Mouse (Mus musculus): Measurements from ENCODE around the gene Siglecg.
"Not testable (repeated sequence)": the region's sequence is repeated elsewhere in the genome, so short reads cannot be mapped to it uniquely, and the experiment has no call there.

Siglecg gene

DNA sequence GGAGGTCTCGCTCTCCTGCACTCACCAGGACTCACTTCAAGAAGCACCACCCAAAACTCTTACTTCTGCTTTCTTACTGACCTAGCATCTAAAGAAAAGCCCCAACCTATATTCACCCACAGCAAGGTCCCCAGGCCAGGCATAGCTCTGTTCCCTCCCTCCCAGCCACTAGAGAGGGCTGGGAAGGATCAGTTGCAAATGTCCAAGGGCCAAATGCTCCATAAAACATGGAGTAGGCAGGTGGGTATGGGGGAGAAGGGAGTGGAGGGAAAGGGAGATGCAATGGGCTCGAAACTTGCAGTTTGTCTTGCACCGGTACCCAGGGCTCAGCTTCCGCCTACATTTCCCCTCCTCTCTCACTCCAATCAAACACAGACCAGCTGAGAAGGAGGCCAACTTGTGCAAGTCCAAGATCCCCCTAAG, at the start of gene Siglecg:
Gene Siglecg, plus strand, starts transcription at position 74 of the 423 bp plus-strand sequence.
- no peak for DNase-seq

DNA sequence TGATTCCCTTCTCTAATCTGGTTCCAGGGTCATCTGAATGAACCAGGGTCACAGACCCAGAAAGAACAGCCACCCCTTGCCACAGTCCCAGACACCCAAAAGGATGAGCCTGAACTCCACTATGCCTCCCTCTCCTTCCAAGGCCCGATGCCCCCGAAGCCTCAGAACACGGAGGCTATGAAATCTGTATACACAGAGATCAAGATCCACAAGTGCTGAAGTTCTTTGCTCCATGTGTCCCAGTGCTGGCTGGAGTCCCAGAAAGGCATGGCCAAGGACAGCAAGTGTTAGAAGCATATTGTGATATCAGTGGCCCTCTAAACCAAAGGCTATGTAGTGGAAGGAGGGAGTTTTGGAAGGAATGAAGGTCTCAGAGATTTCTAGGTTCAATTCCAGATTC, 49.4 kb upstream of the Siglecg start:
- DNase-seq = no peak

DNA sequence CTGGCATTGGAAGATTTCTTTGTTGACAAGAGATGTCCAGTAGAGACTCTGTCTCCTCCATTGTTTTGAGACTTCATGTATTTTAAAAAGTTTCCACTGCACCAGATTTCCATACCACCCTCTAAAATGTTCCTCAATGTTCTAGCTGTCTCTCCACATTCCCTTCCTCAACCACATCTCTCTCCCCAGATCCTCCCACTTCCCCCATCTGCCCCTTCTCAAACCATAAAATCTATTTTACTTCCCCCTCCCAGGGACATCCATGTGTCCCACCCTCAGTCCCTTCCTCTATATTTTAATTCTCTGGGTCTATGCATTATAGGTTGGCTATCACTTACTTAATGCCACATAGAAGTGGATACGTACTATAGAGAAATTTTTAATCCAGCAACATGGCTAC, 46.6 kb upstream of the Siglecg start:
- no peak for DNase-seq

DNA sequence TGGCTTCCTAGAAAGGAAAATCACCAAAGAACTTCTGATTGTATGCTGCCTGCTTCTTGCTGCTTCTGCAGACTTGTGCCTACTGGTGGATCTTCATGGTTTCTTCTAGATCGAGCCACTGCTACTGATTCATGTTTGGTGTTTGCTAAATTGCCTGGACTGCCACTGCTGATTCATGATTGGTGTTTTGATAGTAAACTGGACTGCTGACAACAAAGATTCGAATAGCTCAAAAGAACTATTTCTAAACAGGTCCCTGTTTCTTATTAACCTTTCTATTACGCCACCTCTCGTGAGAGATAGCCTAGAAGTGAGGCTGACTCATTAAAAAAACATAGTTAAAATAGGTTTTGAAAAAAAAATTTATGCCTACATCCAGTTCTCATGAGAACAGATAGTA, 46.0 kb upstream of the Siglecg start:
- no peak for DNase-seq

GRCm38 (mm10) chr7:43378226-43378625, 29.8 kb upstream of the Siglecg start:
- peak; percentile 14 for DNase-seq

- no peak for DNase-seq
These were observed 15.5 kb upstream of the Siglecg start for GRCm38 (mm10) chr7:43392349-43393121.

DNA sequence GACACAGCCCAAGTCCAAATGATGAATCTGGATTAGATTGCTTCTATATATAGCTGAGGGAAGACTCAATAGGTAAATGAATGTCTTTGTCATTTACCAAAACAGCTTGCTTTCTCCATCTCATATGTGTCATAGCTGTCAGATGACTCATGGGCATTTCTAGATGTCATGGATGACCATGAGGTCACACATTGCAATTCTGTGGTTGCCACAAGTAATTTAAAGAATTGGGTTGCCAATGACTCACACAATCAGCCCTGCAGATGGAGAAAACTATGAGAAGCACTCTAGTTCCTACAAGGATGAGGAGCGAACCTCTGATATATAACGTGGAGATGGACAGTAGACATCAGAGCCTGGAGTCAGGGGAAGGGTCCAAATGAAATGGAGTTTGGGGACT, 8.5 kb upstream of the Siglecg start:
- no peak for DNase-seq

- no peak for DNase-seq
These were observed 5.3 kb upstream of the Siglecg start for GRCm38 (mm10) chr7:43402718-43403117.

GRCm38 (mm10) chr7:43407573-43407972, 431 bp upstream of the Siglecg start:
- DNase-seq = no peak

DNA sequence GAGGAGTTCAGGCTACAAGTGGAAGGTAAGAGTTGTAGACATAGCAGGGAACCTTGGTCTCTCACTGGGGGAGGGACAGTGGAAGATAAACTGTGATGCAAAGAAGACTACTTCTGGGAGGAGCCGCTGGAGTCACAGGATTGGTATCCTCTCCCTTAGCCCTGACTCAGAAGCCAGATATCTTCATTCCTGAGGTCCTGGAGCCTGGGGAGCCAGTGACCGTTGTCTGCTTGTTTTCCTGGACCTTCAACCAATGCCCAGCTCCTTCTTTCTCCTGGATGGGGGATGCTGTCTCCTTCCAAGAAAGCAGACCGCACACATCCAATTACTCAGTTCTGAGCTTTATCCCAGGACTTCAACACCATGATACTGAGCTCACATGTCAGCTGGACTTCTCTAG, 1.1 kb downstream of the Siglecg start:
- no peak for DNase-seq

DNA sequence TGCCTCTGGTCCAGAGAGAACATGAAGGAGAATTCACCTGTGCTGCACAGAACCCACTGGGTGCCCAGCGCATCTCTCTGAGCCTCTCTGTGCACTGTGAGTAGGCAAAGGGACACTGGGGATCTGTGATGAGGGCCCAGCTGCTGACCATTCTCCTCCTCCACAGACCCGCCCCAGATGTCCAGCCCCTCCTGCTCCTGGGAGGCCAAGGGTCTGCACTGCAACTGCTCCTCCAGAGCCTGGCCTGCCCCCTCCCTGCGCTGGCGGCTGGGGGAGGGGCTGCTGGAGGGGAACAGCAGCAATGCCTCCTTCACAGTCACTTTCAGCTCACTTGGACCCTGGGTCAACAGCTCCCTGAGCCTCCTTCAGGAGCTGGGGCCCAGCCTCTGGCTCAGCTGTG, 3.7 kb downstream of the Siglecg start:
- DNase-seq = not testable (repeated sequence)

DNA sequence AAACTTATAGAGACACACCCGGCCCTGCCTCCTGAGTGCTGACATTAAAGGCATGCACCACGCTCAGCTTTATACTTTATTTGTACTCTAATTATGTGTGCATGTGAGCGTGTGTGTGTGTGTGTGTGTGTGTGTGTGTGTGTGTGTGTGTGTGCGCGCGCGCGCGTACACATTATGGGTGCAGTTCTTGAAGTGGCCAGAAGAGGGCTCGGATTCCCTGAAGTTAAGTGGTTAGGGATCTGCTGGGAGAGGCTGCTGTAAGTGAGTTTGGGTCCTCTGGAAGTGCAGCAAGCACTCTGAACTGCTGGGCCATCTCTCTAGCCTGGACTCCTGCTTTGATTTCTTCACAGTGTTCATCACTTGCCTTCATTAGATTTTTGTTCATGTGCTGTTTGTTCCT, 9.3 kb downstream of the Siglecg start:
- no peak for DNase-seq

- DNase-seq = peak; percentile 88
These were observed 15.1 kb downstream of the Siglecg start for GRCm38 (mm10) chr7:43422995-43423617.

- DNase-seq = no peak
These were observed 16.1 kb downstream of the Siglecg start for GRCm38 (mm10) chr7:43423991-43424625.

GRCm38 (mm10) chr7:43427406-43427805, 19.4 kb downstream of the Siglecg start, which contains the start of gene Lim2:
Gene Lim2 (plus strand): TSS chr7:43427670.
- no peak for DNase-seq

DNA sequence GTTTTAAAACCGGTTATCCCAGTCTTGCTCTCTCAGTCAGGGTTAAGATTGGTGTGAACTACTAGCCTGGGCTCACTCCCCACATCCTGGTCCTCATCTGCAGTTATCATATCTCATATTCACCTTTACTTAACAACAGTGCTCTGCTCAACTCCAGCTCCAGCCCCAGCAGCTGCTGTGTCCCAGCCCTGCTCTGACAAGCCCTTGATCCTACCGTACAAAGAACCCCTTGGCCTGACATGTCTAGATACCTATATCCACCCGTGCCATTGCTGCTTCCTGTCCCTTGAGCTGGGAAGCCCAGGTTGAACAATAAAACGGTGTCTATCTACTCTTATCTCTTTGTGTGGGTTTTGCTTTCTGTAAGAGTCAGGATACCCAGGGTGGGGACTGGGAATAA, 21.5 kb downstream of the Siglecg start:
- no peak for DNase-seq

DNA sequence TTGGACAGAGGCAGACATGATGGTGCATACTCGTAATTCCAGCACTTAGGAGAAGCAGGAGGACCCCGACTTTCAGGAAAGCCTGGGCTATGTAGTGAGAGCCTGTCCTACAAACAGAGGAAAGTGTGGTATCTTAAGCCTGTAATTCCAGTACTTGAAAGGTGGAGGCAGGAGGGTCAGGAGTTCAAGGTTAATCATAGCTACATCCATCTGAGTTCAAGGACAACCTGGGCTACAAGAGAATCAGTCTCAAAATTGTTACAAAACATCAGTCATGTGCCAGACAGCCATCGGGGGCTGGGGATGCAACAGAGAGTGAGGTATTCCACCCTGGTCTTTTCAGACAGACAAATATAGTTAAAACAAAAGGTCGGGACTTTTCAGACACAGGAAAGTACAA, 24.9 kb downstream of the Siglecg start:
- DNase-seq = no peak

DNA sequence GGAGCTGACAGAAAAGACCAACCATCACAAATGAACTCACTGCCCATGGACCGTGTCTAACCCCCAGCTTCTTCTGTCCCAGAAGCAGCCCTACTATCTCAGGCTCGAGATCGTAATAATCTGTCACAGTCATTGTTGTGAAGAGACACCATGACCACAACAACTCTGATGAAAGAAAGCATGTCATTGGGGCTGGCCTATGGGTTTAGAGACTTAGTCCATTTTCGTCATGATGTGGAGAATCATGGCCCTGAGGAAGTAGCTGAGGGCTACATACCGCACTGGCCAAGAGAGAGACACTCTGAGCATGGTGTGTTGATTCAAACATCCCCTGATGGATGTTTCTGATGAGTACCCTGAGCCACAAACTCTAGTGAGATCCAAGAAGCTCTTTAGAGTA, 26.7 kb downstream of the Siglecg start:
- no peak for DNase-seq

DNA sequence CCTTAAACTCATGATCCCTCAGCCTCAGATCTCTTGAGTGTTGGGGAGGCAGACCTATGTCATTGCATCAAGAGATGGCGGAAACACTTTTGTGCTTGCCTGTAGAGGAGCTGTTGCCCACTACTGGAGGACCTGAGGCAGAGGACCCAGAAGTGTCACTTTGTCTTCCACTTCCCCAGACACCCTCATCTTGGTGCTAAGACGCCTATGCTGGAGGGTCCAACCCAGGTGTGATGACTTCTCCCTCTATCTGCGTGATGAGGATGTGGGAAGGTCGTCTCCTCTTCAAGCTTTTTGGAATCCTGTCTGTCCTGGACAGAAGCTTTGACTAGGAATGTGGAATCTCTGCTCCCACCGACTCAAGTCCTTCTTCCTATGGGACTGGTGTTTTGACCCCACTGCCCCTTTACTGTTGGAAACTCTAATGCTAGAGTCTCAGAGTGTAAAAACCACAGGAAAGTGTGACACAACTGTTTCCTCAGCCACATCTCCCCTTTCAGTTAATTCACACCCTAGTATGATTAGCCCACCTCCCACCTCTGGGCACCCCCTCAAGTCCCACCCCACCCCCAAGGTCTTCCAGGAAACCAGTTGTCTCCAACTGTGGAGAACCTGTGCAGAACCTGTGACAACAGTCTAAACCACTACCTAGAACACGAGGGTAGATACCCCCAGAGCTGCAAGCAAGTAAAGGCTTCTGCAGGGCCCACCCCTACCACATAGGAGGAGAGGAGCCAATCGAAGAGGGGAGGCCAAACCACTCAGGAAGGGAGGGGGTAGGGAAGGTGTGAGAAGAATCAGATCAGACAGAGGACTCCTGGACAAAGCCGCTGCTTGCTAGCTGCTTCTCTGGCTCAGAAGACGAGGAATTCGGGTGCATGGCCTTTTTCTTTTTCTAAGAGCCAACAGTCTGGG, 28.6 kb downstream of the Siglecg start, which contains the start of gene Nkg7:
Gene Nkg7, plus strand, starts transcription at position 733 of the 915 bp plus-strand sequence.
- no peak for DNase-seq

DNA sequence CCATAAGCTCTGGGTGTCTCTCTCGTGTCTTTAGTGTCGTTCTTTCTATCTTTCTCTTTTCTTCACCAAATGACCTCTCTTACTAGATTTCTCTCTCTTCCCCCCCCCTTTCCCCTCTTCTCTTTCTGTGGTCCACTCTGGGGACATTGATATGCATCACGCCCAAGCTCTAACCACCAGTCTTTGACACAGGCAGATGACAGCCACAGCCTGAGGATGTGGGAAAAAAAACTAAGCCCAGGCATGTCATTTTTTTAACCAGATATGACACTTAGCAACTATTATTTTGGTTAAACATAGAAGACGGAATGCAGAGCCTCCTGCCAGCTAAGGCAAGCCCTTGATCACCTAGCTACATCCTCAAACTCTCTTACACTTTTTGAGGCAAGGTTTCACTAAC, 30.6 kb downstream of the Siglecg start:
- DNase-seq = no peak

DNA sequence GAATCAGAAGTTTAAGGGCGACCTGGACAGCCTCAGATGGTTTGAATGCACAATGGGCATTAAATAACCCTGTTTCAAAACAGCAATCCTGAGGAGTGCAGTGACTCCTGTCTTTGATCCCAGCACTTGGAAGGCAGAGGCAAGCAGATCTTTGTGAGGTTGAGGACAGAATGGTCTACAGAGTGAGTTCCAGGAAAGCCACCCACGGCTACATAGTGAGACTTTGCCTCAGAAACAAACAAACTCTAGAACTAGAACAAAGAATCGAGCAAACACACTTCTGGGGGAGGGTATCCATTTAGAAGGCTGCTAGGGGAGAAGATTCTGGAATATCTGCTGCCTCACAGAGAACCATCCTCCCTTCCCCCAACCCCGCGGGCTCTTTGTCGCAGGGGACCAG, 32.5 kb downstream of the Siglecg start, which contains the start of gene Cldnd2:
Gene Cldnd2, plus strand, starts transcription at position 301 of the 400 bp plus-strand sequence.
- DNase-seq = no peak

DNA sequence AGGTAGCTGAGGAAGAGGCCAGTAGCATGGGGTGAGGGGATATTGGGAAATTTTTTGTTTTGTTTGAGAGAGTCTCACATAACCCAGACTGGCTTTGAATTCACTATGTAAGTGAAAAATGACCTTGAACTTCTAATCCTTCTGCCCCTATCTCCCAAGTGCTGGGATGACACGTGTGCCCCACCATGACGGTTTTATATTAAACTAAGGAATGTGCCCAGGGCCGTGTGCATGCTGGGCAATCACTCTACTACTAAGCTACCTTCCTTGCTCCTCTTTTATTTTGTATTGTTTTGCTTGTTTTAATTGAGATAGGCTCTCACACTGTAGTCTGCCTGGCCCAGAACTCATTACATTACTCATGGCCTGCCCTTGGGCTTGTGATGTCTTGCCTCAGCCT, 33.1 kb downstream of the Siglecg start:
- peak; percentile 28 for DNase-seq

- no peak for DNase-seq
These were observed 34.7 kb downstream of the Siglecg start for GRCm38 (mm10) chr7:43442684-43443083.

Data from kidney, postnatal 14 days (tissue).